Mouse (Mus musculus): ENCODE measurements around the gene Il6st.

- TF ChIP-seq CTCF (IDR thresholded peaks at IDR 0.05; ENCODE audit: borderline replicate concordance, control insufficient read depth, extremely low read depth, insufficient read depth, low read length, poor library complexity) (no peak), POLR2A (IDR thresholded peaks at IDR 0.05; ENCODE audit: control insufficient read depth, extremely low read depth, insufficient read depth, low read length, poor library complexity) (no peak)
These were observed 22.4 kb downstream of the Il6st start for GRCm38 (mm10) chr13:112486236-112486635.
